Mouse (Mus musculus) brain, embryonic 18.5 days (tissue): ENCODE measurements around the gene Slc17a4.

Source experiments
- DNase-seq: peaks from one replicate; pipeline ENCODE4 v3.0.0-alpha.2; 2012; ENCODE audit warnings: low read depth, low spot score

The Slc17a4 gene

DNA sequence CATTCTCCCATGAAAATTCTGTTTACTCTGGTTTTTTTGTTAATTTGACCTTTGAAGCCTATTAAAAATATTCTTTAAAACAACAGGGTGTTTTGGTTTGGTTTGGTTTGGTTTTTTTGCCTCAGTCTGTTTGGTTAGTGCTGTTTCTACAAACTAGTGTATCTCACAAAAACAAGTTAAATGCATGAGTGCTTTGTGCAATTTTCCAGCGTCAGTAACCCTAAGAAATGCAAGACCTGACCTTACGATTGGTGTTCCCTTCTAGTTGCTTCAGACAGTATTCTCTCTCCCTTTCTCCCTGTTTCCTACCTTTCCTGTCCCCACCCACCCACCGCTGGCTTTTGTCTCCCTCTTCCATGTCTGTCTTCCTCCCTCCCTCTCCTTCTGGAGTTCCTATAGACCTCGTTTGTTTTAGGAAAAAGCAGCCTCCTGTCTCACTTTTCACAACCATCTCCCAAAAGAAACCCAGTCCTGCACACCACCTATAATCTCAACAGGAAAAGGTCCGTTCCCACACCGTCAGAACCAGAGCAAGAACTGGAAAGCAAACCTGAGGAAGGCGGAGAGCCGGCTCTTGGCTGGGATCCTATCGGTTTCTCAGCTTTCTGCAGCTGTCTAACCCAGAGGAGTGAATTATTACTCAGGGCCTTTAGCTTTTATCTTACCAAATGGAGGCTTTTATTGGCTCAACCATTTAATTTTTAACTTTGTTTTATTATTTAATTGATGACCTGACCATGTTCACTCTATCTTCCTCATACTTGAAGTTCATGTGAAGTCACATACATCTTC is at the start of gene Slc17a4:
TSS of gene Slc17a4 (minus strand) at position 634 of the 792 bp plus-strand sequence.
- DNase-seq, result no peak

DNA sequence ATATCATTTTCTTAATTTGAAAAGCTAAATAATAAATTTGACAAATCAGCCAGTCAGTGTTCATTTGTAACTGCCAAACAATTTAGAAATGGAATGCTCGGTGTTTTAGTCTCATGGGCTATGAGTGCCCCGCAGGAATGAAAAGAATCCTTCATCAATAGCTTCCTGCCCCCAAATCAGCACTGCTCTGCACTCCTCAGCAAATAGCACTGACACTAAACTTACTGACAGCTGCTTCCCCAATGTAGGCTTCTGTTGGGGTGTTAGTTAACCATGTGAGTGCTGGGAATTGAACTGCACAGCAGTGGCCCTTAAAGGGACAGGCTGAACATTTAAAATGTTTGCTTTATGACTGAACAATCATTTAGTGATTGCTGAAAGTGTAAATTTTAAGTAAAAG is 45.0 kb upstream of the Slc17a4 start:
- DNase-seq, result no peak

DNA sequence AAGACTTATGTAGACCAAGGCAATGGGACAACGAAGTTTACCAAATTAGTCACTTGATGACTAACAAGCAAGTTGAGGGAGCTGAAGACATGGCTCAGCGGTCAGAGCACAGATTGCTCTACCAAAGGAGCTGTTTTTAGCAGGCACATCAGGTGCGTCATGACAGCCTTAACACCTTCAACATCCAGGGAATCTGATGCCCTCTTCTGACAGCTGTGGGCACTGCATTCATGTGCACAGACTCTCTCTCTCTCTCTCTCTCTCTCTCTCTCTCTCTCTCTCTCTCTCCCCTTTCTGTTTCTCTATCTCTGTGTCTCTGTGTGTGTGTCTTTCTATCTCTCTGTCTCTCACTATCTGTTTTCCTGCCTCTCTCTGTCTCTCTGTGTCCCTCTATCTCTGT is 36.1 kb upstream of the Slc17a4 start:
- DNase-seq, result no peak

DNA sequence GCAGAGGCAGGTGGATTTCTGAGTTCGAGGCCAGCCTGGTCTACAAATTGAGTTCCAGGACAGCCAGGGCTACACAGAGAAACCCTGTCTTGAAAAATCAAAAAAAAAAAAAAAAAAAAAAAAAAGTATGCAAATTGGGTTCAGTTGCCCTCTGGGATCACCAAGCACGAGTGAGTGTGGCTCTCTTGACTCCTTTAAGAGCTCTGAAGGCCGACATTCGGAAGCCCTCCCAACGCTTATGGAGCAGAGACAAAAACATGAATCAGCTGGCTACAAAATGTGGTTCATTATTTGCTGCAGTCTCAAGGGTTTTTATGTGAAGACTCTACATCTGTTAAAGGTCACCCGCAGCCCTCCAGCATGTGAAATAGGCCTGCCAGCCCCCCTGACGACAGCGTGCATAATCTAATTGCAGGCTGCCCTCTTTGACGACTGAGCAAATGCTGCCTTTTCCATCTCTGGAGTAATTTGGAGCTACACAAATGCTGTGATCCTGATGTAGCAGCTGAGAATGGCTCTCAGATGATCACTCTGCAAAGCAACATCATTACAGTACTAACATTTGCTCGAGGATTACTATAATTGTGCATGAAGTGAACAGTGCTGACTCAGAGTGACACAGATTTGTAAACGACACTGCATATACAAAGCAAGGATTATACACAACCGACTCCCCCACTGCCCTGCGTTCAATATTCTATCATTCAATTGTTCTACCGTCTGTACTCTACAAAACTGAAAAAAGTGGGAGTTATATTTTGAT is 34.9 kb upstream of the Slc17a4 start:
- DNase-seq, result peak; percentile 32

DNA sequence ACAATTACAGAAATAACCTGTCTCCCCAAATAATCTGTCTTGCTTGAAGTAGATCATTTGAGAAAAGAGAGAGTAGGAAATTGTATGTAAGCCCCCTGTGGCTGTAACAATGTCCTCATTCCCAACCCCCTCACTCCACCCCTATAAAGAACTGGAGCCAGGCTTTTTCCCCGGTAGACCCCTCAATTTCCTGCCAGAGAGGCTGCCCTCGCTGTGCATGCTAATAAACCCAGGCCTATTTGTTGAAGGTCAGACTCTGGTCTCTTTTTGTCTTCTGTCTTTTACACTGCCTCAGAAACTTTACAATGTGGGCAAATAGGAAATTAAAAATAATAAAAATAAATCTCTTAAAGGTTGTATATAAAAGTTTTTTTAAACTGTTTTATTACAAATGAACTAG is 31.4 kb upstream of the Slc17a4 start:
- DNase-seq, result no peak

DNA sequence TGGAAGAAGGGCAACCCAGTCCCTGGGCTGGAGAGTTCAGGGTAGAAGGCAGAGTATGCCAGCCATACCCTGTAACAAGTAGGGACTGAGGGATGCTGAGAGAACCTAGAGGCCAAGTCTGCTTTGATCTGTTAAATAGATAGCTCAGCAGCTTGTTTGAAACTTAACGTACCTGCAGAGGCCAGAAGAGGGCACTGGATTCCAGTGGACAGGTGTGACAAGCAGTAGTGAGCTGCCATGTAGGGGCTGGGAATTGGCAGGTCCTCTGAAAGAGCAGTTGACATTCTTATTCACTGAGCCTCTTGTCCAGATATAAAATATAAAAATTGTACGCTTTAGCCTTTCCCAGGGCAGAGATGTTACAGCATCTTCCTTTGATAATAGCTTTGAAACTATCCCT is 28.1 kb upstream of the Slc17a4 start:
- DNase-seq, result no peak

DNA sequence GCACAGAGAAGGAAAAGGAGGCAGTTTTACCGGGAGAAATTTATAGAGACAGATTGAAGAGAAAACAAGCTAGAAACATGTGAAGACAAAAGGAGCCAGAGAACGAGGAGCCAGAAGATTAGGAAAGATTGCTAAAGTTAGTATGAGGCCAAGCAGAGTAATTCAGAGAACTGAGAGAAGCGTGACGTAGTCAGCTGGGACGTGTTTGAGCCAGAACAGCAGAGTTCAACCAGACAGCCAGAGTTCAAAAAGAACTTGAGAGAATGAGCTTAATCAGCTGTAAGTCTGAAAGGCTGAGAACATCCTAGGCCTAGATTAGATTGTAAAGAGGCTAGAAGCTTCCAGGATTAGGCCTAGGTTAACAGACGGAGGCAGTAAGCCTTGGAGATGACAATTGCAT is 25.5 kb upstream of the Slc17a4 start:
- no peak for DNase-seq

DNA sequence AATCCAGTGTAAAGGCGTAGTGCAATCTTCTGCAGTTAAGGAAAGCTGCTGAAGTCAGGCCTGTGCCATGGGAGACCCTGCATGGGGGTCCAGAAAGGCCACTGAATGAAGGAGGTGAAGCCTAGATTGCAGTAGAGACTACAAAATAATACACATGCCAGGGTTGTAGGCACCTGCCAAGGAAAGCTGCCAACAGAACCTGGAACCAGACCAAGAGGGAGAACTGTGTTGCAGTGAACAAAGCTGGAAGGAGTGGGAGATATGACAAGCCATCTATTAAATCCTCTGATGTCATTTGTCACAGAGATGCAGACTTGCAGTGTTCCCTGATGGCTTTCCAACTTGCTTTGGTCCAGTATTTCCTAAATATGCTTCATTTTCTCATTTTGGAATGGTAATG is 23.9 kb upstream of the Slc17a4 start:
- DNase-seq, result no peak

DNA sequence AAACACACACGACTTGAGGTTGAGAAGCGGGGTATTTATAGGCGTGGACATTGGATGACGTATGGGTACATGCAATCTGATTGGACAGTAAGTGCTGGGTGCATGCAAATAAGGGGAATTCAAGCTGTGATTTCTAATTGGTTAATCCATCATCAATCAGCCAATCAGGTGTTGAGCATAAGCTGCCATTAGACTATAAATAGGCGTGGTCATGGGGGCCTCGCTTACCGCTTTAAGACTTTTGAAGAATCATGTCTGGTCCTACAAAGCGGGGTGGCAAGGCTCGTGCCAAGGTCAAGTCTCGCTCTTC is 19.4 kb upstream of the Slc17a4 start, which contains the start of gene Hist1h2aa:
TSS of gene Hist1h2aa (plus strand) at position 252 of the 310 bp plus-strand sequence.
- no peak for DNase-seq

DNA sequence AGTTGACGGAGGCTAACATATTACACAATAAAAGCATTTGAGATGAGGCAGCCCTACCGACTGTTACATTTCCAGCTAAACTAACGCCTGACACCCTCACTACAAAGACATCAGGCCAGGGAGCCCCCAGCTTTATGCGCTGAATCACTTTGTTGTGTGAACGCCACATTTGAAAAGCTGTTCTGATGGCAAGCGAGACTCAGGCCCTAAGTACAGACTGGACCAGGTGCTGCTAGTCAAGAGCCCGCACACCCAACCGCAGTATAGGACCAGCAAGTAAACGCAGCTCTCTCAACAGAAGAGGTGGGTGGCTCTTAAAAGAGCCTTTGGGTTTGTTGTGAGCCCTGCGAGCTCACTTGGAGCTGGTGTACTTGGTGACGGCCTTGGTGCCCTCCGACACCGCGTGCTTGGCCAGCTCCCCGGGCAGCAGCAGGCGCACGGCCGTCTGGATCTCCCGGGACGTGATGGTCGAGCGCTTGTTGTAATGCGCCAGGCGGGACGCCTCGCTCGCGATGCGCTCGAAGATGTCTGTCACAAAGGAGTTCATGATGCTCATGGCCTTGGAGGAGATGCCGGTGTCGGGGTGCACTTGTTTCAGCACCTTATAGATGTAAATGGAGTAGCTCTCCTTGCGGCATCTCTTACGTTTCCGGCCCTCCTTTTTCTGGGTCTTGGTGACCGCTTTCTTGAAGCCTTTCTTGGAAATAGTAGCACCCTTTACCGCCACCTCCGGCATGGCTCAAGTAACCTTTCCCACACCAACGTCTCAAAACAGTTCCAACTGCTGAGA is 18.8 kb upstream of the Slc17a4 start, which contains the start of gene Hist1h2ba:
TSS of gene Hist1h2ba (minus strand) at position 736 of the 790 bp plus-strand sequence.
- no peak for DNase-seq

DNA sequence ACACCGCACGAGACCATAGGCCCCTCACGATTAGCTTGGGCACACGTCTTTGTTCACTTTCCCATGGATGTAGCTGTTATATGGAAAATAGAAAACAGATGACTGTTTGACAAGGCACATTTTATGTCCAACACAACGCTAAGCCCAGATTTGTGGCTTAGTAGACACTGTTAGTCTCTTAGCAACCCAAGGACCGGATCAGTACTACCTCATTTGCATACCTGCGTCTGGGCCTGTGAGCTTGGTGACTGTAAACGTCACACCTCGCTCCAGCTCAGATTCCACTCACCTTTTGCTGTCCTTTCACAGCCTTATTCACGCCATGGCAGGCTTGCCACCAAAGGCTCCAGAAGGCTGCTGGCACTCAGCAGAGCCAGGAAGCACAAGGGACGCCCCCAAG is 16.1 kb upstream of the Slc17a4 start:
- no peak for DNase-seq

DNA sequence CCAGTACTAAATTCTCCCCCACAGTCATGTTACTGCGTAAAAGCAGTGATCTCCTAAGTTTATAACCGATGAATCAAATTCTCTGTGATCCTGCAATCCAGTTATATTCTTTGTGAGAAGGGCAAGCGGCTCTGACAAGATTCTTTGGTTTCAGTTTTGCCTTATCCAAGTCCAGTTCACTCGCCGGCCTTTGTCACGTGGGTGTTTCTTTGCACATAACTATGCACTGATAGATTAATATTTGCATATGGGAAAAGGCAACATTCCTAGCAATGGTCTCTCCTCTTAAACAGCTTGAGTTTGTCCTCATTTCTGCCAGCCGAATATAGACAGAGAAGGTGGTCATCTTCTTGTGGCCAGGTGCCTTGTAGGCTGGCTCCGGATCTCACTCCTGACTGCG is 15.7 kb upstream of the Slc17a4 start:
- DNase-seq, result no peak

DNA sequence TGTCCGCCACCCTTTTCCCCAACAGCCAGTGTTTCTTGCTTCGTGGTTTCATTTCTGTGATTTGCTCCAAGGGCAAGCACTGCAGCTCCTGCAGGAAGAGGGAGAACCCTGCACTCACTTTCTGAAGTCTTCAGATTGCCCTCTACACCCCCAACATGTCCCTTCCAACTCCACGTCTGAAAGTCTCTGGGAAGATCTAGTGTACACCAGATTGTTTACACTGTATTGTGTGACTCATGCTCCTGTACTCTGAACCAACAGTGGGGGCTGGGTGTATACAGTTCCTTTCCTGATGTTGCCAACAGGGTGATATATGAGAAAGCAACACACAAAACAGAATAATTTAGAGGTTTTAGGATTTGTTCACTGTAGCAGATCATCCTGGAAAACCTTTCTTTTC is 13.8 kb upstream of the Slc17a4 start:
- no peak for DNase-seq

DNA sequence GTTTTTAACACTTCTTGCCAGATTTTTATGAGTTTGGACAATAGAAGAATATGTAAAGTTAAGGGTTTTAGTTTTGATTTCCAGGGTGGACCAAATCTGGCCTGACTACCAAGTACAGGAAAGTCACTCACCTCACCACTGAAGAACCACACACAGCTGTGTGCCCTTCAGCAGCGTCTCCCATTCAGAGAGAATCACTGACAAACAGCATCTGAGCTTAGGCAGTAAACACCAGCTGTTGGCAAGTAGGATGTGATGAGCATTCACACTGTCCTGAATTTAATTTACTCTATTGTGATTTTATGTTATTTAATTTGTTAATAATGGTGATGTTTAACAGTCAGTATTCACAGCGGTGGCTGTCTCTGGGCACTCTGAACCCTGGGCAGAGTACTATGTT is 11.0 kb upstream of the Slc17a4 start:
- no peak for DNase-seq

DNA sequence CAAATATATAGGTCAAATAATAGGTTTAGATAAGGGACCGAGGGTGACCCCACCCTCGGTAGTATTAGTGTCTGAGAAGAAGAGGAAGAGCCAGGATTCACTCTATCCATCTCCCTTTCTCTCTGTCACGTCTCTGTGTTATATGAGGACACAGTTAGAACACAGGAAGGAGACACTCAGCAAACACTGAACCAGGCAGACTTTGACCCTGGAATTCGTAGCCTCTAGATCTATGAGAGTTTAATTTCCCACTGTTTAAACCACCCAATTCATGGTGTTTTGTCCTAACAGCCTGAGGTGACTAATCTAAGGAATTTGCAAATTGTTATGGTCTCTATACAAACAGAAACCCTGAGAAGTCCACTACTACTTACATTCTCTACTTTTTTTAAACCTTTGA is 2.9 kb upstream of the Slc17a4 start:
- no peak for DNase-seq

DNA sequence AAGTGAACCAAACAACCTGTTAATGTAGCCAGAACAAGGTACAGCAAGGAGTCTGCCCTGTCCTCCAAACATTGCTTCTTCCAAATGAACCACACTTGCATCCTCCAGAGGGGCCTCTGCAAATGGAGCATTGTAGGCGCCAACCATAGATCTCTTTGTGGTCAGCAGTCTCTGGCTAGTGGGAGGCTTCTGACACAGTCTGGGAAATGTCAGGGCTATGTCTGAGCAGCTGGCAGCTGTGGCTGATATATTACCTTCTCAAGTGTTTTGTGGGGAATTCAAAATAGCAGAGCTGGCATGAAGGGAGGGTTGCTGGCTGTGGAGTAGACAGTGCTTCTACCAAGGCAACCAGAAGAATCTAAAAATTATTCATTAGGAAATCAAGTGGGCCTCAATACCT is 1.3 kb upstream of the Slc17a4 start:
- no peak for DNase-seq

DNA sequence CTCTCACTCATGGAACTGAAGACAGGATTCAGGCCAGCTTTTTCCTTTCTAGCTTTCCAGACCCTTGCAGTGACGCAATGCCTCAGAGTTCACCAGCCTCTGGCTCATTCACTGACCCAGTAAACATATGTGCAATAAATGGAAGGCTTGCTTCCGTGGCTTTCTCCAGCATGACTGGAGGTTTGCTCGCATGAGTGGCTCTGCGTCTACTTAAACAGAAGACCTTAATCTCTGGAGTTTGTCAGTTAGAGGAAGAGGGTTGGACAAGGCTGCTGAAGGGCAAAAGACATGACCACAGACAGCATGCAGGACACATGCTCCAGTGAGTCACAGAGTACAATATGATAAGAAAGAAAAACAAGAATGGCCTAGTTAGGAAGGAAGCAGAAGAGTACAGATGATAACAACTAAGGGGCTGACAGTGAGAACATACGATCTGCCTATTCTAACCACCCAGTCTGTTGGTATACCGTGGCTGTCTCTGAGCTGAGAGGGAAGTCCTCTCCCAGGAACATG is 960 bp downstream of the Slc17a4 start:
- no peak for DNase-seq

DNA sequence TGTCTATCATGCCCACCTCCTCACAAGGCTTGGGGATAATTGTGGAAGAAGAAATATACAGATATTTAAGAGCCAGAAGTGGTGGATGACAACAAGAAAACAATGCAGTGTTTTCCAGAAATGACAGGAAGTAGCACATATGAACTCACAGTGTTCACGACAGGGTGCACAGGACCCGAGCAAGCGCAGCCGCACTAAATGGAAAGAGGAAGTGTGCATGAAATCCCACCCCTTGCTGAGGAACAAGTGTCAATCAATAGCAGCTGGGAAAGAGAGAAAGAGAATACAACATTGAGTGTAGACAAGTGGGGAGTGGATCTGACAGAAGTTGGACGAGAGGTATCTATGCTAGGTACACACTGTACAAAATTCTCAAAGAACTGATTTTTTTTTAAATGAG is 3.5 kb downstream of the Slc17a4 start:
- DNase-seq, result no peak

DNA sequence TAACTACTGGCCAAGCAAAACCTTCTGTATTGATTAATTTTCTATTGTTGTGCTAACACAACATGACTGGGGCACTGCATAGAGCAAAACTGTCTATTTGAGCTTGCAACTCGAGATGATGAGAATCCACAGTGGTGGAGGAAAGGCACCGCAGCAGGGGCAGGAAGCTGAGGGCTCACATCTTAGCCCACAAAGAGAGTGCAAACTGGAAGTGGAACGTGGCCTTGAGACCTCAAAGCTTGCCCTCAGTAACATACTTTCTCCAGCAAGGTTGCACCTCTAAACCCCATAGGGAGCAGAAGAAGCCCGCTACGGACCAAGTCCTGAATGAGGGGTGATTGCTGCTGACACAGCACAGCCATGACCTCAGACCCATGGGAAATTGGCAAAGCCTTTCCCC is 4.7 kb downstream of the Slc17a4 start:
- no peak for DNase-seq

DNA sequence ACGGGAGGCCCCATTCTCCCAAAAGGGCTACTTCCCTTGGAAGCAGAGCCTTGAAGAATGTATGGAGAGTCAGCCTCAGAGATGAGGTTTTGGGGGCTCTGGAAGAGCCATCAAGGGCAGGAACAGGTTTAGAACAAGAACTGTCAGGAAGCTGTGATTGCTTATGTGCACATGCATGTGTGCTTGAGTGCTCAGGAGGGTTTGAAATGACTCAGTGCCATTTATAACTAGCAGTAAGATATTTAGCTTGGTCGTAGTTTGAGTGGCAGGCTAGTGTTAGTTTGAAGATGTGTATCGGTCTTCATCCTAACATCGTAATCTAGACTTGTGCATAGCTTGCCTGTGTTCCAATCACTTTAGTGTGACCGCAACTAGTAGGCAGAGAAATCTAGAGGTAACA is 7.9 kb downstream of the Slc17a4 start:
- no peak for DNase-seq

DNA sequence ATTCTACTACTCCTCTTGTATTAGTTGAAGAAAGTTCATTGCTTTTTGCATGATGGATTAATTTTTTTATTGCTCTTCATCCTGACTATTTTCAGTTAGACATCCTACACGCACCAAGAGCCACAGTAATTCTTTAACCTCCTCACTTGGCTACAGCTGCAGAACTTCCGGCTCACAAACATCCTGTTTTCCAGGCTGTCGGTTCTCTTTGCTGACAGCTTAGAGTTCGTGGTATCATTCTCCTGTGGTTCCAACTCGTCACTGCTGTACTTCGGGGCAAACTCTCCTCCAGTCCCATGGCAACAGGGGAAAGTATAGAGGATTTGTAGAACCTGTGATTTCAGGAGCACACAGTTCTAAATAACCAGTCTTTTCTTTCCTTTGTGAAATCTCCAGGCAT is 16.6 kb downstream of the Slc17a4 start:
- no peak for DNase-seq

DNA sequence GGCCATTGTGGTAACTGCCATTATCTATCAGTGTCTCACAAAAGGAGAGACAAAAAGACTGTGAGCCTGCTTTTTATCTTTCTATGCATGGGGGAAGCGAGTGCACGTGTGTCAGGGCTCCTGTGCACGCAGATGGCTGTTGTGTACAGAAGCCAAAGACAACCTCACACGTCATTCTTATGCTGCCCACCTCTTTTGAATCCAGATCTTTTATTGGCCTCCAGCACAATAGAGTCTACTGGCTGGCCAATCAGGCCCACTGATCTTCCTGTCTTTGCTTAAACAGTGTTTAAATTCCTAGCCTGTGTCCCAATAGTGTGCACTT is 21.6 kb downstream of the Slc17a4 start:
- DNase-seq, result no peak
